Mouse (Mus musculus) heart, postnatal 10 days (tissue): Measurements from ENCODE around the gene Gli2. TPM values are rescaled to one million over a fixed set of nuclear protein-coding genes. Genes with fewer than 3 reads are reported as not detected.

Experiments used
- DNase-seq, 2 experiments: peaks; one replicate each; pipeline ENCODE4 v3.0.0; 2021
- intact Hi-C: fragments of 180-260 bp; cut with DNase I; formaldehyde crosslinking; loops from one replicate; pipeline ENCODE4 v1.15.1; 2025
- microRNA-seq, 2 experiments: library from miRNA; unstranded; fragments of <30 nt; microRNA quantifications; one replicate each; pipeline ENCODE4 v1.2.0; 2022
- total RNA-seq, 2 experiments: library from RNA; stranded (reverse); gene quantifications; 2 replicates each; pipeline ENCODE4 v1.2.3; 2021

Gene Gli2
- total RNA-seq, 2 experiments from 2014 or later: 3.8 to 4.2 TPM

DNA sequence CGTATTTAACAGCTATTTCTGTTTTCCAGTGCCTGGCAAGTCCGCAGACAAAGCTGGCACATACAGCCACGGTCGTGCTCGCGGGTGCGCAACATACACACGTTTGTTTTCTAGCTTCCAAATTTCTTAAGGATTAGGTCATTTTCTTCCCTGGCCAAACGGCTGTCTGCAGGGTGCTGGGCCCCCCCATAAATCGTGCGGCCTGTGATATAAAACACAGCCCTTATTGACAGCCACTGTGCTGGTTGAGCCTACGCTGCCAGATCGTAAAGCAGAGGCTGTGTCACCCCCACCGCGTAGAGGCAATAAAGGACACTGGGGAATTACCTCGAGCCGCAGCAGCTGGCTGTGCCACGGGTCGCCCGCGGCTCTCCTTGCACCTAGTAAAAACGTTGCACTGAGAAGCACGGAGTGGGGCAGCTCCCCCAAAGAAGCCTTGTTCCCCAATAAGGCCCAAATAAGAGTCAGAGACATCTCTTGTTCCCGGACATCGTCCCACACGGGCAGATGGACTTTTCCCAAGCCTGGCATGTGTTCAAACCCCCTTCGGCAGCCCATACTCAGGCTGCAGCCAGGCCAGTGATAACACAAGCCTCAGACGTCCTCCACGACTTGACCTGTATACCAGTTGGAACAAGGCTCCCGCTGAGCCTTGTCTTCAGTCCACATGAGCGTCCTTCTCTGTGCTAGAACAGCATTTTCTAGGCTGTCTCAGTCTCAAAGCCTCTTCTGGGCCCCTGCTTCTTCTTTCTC, 227.8 kb downstream of the Gli2 start:
- peak; percentile 34 to 45 for DNase-seq
- intact Hi-C loops: no loop called here

DNA sequence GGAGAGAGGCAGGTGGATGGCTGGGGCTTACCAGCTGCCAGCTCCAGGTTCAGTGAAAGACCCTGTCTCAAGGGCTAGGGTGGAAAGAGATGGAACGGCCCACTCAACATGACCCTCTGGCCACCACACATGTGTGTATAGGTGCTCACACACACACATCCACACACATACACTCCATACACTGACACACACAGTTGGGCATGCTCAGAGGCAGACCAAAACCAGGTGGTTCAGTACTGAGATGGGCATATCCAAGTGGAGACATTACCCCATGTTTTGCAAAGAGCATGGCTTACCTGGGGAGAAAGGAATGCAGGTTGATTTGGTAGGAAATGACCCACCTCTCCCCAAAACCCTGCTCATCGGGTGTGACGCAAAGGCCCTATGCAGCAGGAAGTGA, 228.4 kb downstream of the Gli2 start:
- DNase-seq: no peak
- intact Hi-C loops: no loop called here

DNA sequence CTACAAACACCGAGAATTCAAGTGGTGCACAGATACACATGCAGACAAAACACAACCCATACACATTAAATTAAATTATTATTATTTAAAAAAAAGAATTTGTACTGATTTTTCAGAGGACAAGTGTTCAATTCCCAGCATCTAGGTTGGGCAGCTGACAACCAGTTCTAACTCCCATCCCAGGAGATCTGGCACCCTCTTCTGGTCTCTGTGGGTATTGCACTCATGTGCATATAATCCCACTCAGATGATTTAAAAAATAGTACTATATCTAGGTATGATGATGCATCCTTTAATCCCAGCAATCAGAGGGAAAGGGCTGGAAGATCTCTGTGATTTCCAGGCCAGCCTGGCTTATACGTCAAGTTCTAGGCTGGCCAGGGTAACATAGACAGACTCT, 231.2 kb downstream of the Gli2 start:
- intact Hi-C loops: no loop called here

GRCm38 (mm10) chr1:118815015-118815414, 238.4 kb downstream of the Gli2 start:
- intact Hi-C loops: no loop called here
- no peak for DNase-seq

More for the DNA sequence above, 231.2 kb downstream of the Gli2 start:
- no peak for DNase-seq

GRCm38 (mm10) chr1:118810336-118810735, 243.1 kb downstream of the Gli2 start:
- no peak for DNase-seq
- intact Hi-C loops: no loop called here

DNA sequence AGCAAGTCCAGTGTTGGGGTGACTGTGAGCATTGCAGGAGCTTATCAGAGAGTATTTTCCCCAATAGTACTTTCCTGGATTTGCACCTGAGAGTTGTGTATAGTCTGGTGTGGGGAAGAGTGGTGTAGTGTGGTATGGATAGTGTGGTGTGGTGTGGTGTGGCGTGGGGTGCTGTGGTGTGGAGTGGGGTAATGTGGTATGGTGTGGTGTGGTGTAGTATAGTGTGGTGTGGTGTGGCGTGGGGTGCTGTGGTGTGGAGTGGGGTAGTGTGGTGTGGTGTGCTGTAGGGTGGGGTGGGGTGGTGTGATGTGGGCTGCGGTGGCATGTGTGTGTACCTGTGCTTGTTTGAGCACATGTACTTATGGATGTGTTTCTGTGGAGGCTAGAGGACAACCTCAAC, 246.7 kb downstream of the Gli2 start:
- no peak for DNase-seq
- intact Hi-C loops: no loop called here

- intact Hi-C loops: no loop called here
- DNase-seq: no peak
These were observed 251.3 kb downstream of the Gli2 start for GRCm38 (mm10) chr1:118802166-118802565.

GRCm38 (mm10) chr1:118799322-118800116, 253.9 kb downstream of the Gli2 start:
- no peak for DNase-seq
- intact Hi-C loops: no loop called here

DNA sequence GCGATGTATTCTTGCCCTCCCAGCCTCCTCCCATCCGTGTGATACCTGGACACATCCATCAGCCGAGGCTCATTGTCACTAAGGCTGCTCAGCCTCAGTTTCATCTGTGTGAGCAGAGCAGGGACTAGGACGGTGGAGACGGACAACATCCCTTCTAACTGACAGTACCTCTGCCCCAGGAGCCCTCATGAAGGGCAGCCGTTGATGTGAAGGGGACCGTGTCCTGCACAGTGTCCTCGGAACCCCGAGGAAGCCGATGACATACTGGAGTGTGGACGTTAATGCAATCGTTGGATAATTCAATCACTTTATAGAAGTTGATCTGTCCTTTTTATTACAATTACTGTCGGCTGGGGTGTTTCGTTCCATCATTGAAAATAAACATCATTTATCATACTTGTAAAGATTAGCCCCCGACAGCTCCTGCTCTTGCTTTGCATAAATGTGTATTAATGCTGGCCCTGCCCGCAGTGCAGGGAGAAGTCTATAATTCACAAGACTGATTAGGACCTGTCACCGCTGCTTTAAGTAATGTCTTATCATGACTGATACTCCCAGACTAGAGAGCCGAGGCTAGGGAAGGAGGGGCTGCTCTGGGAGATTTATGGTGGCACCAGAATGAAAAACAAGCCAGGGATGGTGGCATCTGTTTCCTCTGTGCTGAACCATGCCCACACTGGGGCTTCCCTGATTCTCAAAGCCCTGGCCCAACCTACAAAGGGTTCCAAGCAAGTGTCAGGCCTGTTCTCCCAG, 257.8 kb downstream of the Gli2 start:
- DNase-seq: no peak
- intact Hi-C loops: no loop called here

DNA sequence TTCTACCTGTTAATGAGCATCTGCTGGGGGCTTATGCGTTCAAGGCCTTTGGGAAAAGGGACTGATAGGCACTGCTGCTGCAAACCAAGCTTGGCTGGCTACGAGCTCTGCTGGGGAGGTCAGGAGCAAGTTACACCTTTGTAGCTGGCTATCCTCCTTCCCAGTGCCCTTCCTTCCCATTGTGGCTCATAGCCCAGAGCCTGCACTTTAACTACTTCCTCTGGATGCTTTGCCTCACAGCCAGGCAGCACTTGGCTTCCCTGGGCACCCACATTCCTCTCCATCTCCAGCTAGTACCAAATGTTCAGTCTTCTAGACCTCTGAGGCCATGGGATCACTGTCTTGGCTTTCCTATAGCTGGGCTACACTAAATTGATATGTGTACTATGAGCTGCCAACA, 263.5 kb downstream of the Gli2 start:
- intact Hi-C loops: no loop called here
- no peak for DNase-seq

- no peak for DNase-seq
- intact Hi-C loops: no loop called here
These were observed 264.0 kb downstream of the Gli2 start for GRCm38 (mm10) chr1:118789468-118789867.

DNA sequence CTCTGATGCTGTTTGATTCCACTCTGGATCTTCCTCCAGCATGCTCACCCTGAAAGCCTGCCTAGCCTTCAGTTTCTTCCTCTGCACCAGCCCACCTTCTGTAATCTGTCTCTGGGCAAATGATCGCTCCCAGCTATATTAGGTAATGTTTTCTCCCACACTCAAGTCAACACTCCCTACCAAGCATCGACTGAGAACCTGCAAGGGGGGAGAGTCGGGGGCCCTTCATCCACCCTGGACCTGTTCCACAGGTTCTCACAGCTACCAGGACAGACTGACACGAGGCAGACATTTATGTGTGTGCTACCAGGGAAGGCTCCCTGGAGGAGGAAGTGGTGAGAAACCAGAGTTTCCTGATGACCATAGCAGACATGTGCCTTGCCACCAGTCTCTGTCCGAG, 264.6 kb downstream of the Gli2 start:
- DNase-seq: no peak
- intact Hi-C loops: no loop called here

DNA sequence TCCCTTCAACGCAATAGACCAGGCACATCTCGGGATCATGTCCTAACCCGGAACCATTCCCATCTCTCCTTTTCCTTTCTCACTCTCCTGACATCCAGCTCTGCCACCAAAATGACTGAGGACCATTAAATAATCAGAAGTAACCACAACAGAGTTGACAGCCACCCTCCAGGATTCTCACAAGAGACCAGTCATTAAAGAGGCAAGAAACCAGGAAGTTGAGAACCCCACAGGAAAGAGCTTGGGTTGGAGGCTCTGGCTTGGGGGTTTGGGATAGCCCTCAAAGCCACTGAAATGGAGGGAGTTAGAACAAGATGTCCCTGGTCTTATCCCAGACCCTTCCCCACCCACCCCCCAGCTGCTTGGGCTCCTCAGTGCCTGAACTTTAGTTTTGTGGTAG, 265.9 kb downstream of the Gli2 start:
- intact Hi-C loops: no loop called here
- DNase-seq: no peak

Small RNA genes within 50 kb of the gene (microRNA-seq; reads per million reads assigned to microRNA genes)
- 0 reads per million in 2 experiments for gene Mir6346
